Mouse (Mus musculus) gastrocnemius, adult 2 months (tissue): ENCODE data around the gene Zfp738. TPM values are rescaled to one million over a fixed set of nuclear protein-coding genes. Genes with fewer than 3 reads are reported as not detected.

Source experiments
- DNase-seq: peaks from one replicate; pipeline ENCODE4 v3.0.0; 2022
- H3K27ac ChIP-seq: fragments of 200-600 bp; 2 replicates; pipeline ENCODE4 v1.8.1; 2022; ENCODE audit warnings: mild to moderate bottlenecking
- H3K4me3 ChIP-seq: fragments of 200-600 bp; 2 replicates; pipeline ENCODE4 v1.8.1; 2022; ENCODE audit warnings: mild to moderate bottlenecking, moderate library complexity
- CTCF ChIP-seq: fragments of 200-600 bp; IDR thresholded peaks from 2 replicates; pipeline ENCODE4 v1.8.1; 2022; ENCODE audit warnings: antibody characterized with exemption, mild to moderate bottlenecking, moderate library complexity
- intact Hi-C: fragments of 180-260 bp; cut with DNase I; formaldehyde crosslinking; loops from one replicate; pipeline ENCODE4 v1.15.1; 2025
- total RNA-seq, 2 experiments: library from RNA; stranded (reverse); gene quantifications; 2 replicates each; pipeline ENCODE4 v1.2.3; 2021

The Zfp738 gene
- total RNA-seq, 2 experiments from 2014 or later: 2.3 to 3.5 TPM

GRCm38 (mm10) chr13:67637294-67638007 lies 49.4 kb downstream of the Zfp738 start, which contains the start of the genes Gm49345 and Zfp729a:
TSS of gene Gm49345 (minus strand) at chr13:67637769.
TSS of gene Zfp729a (minus strand) at chr13:67637791.
- Histone ChIP-seq H3K4me3 (peak within 1 kb of the TSS; percentile 91), H3K27ac (peak within 1 kb of the TSS; percentile 89)
- TF ChIP-seq CTCF: peak; percentile 46
- DNase-seq: peak; percentile 89
- intact Hi-C loops: loop anchor here (1.0 to 5.0 kb wide), 4 partner anchors 28 to 205 kb away; partner anchors contain the start of gene Zfp729b

- Histone ChIP-seq H3K4me3 (peak overlapping the region; percentile 90), H3K27ac (peak overlapping the region; percentile 90; the same call in 1 of the 2 replicates)
- no peak for TF ChIP-seq CTCF
- DNase-seq: no peak
- intact Hi-C loops: no loop called here
Observed at GRCm38 (mm10) chr13:67610108-67610507, 76.8 kb downstream of the Zfp738 start.

GRCm38 (mm10) chr13:67609066-67609876 lies 77.6 kb downstream of the Zfp738 start, which contains the start of gene Zfp729b:
TSS of gene Zfp729b (minus strand) at chr13:67609707.
- intact Hi-C loops: loop anchor here (1.0 to 5.0 kb wide), 2 partner anchors 28 to 113 kb away; partner anchors contain the start of genes Gm49345 and Zfp729a
- peak; percentile 32; the same call in 1 of the 2 replicates for TF ChIP-seq CTCF
- peak within 1 kb of the TSS; percentile 90 for H3K4me3 ChIP-seq
- DNase-seq: peak; percentile 90
- peak within 1 kb of the TSS; percentile 90 for H3K27ac ChIP-seq

Other genes starting within 250 kb of the Zfp738 start
- gene Zfp874a, start 235.4 kb downstream of the Zfp738 start, total RNA-seq: 1 to 10 TPM; 6.5 to 8.3 TPM
- gene Zfp874b, start 202.8 kb downstream of the Zfp738 start, total RNA-seq: 10 to 100 TPM; 13.4 to 13.8 TPM
- gene Zfp58, start 186.5 kb downstream of the Zfp738 start, total RNA-seq: 1 to 10 TPM; 4.2 to 4.8 TPM
- under 1 TPM in 1 of 2 experiments, not detected in 1; 0.20 TPM for gene Gm26965, start 160.9 kb downstream of the Zfp738 start, total RNA-seq
- 1 to 10 TPM; 3.5 to 5.2 TPM for gene Zfp87, start 160.9 kb downstream of the Zfp738 start, total RNA-seq
- gene Zfp748, start 133.2 kb downstream of the Zfp738 start, total RNA-seq: 1 to 10 TPM; 2.3 TPM
- gene Zfp729b, start 77.4 kb downstream of the Zfp738 start, total RNA-seq: 1 to 10 TPM; 2.4 to 3.4 TPM
- 1 to 10 TPM in 1 of 2 experiments, under 1 TPM in 1; 0.13 to 1.6 TPM for gene Gm49345, start 49.3 kb downstream of the Zfp738 start, total RNA-seq
- gene Zfp729a, start 49.3 kb downstream of the Zfp738 start, total RNA-seq: 1 to 10 TPM; 3.6 to 3.7 TPM
- gene Zfp65, start 42.1 kb upstream of the Zfp738 start, total RNA-seq: 1 to 10 TPM; 3.5 to 4.8 TPM
- 1 to 10 TPM; 1.6 TPM for gene Zfp85, start 68.2 kb upstream of the Zfp738 start, total RNA-seq
- 1 to 10 TPM; 3.6 to 5.5 TPM for gene Zfp493, start 92.6 kb upstream of the Zfp738 start, total RNA-seq
- gene Zfp273, start 126.7 kb upstream of the Zfp738 start, total RNA-seq: 1 to 10 TPM; 1.6 to 1.8 TPM
- gene Gm10037, start 144.0 kb upstream of the Zfp738 start, total RNA-seq: 1 to 10 TPM in 1 of 2 experiments, under 1 TPM in 1; 0.64 to 1.1 TPM
- gene BC048507, start 176.3 kb upstream of the Zfp738 start, total RNA-seq: not detected